Mouse (Mus musculus) cerebellum, adult 8-10 months (tissue): ENCODE results near the gene Asphd1.
"Not testable (repeated sequence)": the region's sequence is repeated elsewhere in the genome, so short reads cannot be mapped to it uniquely, and the experiment has no call there.

Experiments used
- DNase-seq: peaks from one replicate; pipeline ENCODE4 v3.0.0; 2022

The Asphd1 gene

GRCm38 (mm10) chr7:126950647-126951615, 1.5 kb upstream of the Asphd1 start:
- DNase-seq: peak; percentile 46

GRCm38 (mm10) chr7:126949793-126950646, 638 bp upstream of the Asphd1 start, which contains the start of gene Sez6l2:
Sez6l2 (plus strand) TSS chr7:126950563.
- DNase-seq: peak; percentile 88

- DNase-seq: peak; percentile 45
Measured at GRCm38 (mm10) chr7:126948626-126949025, 756 bp downstream of the Asphd1 start.

GRCm38 (mm10) chr7:126946530-126946929, 2.9 kb downstream of the Asphd1 start:
- DNase-seq: peak; percentile 44

DNA sequence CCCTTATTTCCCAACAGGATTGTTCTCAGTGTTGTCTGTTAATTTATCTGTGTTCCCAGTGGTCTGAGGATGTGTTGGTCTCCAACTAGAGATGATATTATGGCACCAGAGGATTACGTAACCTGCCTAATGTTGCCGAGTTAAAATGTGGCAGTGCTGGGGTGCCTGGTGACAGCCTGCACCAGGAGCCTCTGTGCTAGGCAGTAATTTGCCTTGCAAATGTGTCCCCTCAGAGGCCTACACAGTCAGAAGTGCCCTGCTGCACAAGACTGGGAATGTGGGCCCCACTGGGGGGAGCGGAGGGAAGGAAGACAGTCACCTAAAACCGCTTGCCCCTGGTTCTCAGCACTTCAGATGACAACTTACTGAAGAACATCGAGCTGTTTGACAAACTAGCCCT, 7.6 kb downstream of the Asphd1 start:
- DNase-seq: no peak

- no peak for DNase-seq
Measured at GRCm38 (mm10) chr7:126941171-126941570, 8.2 kb downstream of the Asphd1 start.

- no peak for DNase-seq
Measured at GRCm38 (mm10) chr7:126932652-126933051, 16.7 kb downstream of the Asphd1 start.

GRCm38 (mm10) chr7:126929046-126929445, 20.3 kb downstream of the Asphd1 start:
- DNase-seq: no peak

DNA sequence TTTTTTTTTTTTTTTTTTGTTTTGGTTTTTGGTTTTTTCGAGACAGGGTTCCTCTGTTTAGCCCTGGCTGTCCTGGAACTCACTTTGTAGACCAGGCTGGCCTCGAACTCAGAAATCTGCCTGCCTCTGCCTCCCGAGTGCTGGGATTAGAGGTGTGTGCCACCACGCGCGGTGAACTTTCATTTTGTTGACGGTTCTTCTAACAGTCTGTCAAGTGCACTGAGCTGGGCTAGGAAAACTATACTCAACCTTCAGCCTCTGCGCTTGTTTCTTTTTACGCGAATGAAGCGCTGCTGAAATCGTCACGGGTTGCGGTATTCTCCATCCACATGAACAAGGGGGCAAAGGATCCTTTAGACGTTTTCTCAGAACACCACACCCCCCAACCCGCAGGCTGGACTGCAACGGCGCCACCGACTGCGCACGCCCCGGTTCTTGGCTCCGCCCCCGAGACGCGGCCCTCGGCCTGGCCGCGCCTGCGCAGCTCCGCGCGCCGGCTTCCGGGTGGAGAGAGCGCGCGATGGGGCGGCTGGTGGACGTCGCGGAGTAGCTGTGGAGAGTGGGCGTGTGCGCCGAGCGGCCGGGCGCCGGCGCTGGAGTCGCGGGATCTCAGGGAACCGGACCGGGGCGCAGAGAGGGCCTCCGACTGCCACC, 20.9 kb downstream of the Asphd1 start, which contains the start of gene Kctd13:
Gene Kctd13 (plus strand): TSS at position 496 of the 654 bp plus-strand sequence.
- DNase-seq: peak; percentile 91

GRCm38 (mm10) chr7:126926299-126926698, 23.1 kb downstream of the Asphd1 start:
- DNase-seq: no peak

- DNase-seq: no peak
Measured at GRCm38 (mm10) chr7:126923999-126924398, 25.4 kb downstream of the Asphd1 start.

DNA sequence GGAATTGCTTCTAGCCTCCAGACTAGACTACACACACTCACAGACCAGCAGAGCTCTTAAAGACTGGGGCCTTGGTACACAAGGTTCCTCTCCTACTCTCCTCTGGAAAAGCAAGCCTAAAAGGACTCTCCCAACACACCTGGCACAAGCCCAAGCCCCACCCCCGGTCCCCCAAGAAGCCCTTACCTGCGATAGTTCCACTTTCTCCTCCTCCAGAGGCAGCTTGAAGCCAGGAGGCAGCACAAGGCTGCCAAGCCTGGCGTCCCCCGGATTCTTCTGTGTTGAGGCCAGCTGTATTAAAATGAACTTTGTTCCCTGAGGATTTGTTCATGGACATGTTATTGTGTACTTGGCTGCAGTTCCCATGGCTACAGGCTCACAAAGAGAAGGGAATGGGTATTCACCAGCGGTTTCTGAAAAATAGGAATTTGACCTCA, 26.7 kb downstream of the Asphd1 start, which contains the start of gene Tmem219:
Gene Tmem219 (minus strand): TSS at position 294 of the 437 bp plus-strand sequence.
- no peak for DNase-seq

DNA sequence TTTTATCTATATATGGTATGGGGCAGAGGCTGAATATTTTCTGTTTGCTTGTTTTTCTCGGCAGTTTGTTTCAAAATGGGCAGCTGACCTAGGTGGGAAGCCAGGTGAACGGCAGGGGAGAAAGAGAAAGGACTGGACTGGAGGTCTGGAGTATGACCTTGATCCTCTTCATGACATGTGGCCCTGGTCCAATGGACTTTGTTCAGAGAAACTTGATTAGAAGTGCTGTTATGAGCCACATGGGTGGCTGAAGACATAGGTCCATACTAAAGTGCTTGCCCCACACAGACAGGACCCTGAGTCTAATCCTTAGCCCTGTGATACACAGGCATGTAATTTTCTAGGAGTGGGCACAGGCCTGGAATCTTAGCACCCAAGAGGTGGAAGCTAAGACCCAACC, 27.8 kb downstream of the Asphd1 start:
- no peak for DNase-seq

DNA sequence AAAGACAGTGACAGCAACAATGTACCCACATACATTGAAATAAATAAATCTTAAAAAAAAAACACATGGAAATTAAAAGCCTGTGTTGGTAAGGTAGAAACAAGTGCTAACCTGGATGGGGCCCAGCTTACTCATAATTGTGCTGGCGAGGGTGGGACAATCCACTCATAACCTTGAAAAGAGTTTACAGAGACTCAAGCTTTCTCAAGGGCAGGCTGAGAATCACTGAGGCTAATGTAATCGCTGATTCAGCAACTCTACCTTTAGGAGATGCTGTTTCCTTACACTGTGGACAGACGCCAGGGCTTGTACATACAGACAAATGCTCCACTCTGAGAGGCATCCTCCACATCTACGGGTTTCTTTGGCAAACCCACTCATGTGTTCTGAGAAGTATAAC, 29.4 kb downstream of the Asphd1 start:
- no peak for DNase-seq

DNA sequence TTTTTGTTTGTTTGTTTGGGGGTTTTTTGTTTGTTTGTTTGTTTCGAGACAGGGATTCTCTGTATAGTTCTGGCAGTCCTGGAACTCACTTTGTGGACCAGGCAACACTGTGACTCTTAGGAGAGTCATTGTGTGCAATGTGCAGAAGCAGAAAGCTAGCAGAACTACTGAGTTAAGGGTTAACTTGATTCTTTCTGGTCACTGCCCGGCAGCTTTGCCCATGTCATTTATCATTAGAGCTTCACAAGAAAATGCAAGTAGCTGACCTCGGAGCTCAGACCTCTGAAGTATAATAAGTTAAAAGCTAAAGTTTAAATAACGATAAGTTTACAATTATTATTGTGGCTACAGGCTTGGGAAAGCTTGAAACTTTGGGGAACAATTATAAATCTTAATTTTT, 31.0 kb downstream of the Asphd1 start:
- DNase-seq: not testable (repeated sequence)

DNA sequence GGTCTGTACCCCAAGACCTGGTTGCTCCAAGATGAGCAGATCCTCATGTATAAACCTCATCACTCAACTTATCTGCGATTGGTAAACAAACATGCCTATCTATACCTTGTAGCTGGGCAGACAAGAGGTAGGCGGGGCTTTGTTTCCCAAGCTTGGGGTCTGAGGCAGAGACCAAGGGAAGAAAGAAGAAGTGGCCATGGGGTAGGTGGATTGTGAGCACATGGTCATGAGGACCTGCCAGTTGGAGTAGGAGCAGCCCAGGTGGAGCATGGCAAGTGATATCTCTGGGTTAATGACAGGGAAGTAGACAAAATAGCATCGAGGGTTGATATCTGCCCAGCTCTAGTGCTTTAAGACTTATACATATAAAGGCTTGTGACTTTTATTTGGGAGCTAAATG, 34.5 kb downstream of the Asphd1 start:
- no peak for DNase-seq

GRCm38 (mm10) chr7:126905590-126905989, 43.8 kb downstream of the Asphd1 start:
- no peak for DNase-seq

GRCm38 (mm10) chr7:126899781-126900180, 49.6 kb downstream of the Asphd1 start:
- DNase-seq: not testable (repeated sequence)

DNA sequence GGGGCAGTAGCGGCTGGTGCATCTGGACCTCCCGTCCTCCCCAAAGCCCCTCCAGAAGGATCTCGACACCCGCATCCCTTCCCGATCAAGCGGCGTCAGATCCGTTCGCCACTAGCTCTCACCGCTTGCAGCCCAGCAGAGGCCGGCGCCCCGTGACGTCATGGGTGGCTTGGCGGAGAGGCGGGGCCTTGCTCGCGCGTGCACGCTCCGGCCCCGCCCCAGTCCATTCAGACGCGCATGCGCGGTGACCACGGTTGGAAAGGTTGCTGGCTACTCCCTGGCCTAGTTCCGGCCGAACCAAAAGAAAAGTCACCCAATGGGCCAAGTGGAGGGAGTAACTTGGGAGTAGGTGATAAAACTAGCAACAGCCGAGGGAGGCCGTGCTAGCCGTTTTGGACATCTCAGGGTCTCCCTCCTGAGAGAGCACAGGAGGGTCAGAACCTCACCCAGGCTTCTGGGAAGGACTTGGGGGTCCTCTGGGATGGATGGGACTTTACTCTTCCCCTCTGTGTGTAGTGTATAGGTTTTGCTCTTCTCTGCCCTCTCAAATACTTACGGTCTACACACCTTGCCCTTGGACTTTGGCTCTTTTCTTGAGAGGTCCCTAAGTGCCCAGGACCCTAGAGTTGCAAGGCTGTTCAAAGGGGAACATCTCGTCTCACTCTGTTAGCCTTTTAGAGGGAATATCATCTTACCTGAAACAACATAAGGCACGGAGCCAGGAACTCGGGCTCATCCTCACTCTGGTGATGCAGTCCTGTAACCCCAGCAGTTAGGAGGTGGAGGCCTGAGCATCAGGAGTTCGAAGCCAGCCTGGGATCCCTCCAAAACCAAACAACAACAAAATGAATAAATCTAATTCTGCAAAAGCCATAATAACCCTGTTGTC, 51.0 kb downstream of the Asphd1 start:
- peak; percentile 98 for DNase-seq

GRCm38 (mm10) chr7:126897390-126898101, 51.8 kb downstream of the Asphd1 start:
- no peak for DNase-seq

- no peak for DNase-seq
Measured at GRCm38 (mm10) chr7:126896912-126897311, 52.5 kb downstream of the Asphd1 start.
